Mouse (Mus musculus) C2C12 (cell line): Measurements from ENCODE around the gene Glis3.

Experiments
- CEBPB ChIP-seq: IDR thresholded peaks from one replicate; pipeline ENCODE4 v1.6.1; 2011; ENCODE audit warnings: low read depth, mild to moderate bottlenecking, control low read depth, moderate library complexity
- CTCF ChIP-seq: IDR thresholded peaks from one replicate; pipeline ENCODE4 v1.5.1; 2011; ENCODE audit not compliant: control insufficient read depth, insufficient read depth, insufficient read length
- MYOD1 ChIP-seq: IDR thresholded peaks from one replicate; pipeline ENCODE4 v1.6.1; 2011; ENCODE audit warnings: low read depth; ENCODE audit not compliant: control insufficient read depth, insufficient read length
- USF1 ChIP-seq: IDR thresholded peaks from one replicate; pipeline ENCODE4 v1.6.1; 2011; ENCODE audit warnings: low read depth, mild to moderate bottlenecking, control low read depth, moderate library complexity

GRCm38 (mm10) chr19:28529006-28529405, 150.9 kb downstream of the Glis3 start:
- TF ChIP-seq CTCF (no peak), CEBPB (no peak), USF1 (no peak), MYOD1 (no peak)
